8 mouse cellular contexts compared by ENCODE assay signal in the genomic region with DNA sequence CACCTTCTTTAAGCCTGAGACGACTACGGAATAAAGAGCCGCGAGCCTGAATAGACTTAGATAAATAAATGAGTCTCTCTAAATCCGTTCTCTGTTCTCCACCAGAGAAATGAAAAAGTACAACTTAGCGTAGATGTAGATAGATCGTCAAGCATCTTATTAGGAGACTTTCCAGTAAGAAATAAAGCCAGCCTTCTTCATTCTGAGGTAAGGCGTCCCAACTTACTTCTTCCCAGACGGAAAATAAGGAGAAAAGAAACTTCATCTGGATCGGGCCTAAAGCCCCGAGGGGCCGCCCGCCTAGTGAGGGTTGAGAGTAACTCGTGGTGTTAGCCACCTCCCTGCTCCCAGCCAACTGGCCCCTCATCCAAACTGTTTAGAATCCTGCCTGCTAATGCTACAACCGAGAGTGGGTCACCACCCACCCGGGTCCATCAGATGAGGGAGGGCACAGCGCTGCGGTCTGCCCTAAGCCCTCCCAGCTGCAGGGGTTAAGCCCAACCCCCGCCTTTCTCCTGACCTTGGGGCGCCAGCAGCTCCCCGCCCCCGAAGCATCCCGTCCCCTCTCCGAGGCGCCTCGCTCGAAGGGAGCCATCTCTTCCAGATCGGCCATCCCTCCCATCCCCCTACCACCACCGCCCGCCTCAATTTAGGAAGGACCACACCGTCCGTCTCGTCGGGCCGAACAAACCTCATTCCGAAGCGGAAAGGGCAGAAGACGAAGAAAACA. TPM values are rescaled to one million over a fixed set of nuclear protein-coding genes. Genes with fewer than 3 reads are reported as not detected.
DNase-seq lines count a peak whose midpoint lies in the region; ATAC-seq and TF ChIP-seq lines count a peak whose summit lies in the region.

No protein-coding gene starts in this region.

- TF ChIP-seq EP300 in lung, postnatal 0 days (IDR thresholded peaks at IDR 0.05), result no peak

- peaks cover 88% of the 10 kb centered on the region for H3K79me2 ChIP-seq in C2C12 (ENCODE audit: control insufficient read depth, insufficient read depth)

- peaks cover 26% of the 10 kb centered on the region for H3K4me1 ChIP-seq in embryonic facial prominence, embryonic 12.5 days
- peaks cover 36% of the 10 kb centered on the region for H3K4me1 ChIP-seq in heart, embryonic 11.5 days (ENCODE audit: control insufficient read depth, insufficient read depth, low read length)
- peaks cover 38% of the 10 kb centered on the region for H3K4me1 ChIP-seq in kidney, embryonic 14.5 days (ENCODE audit: control insufficient read depth, insufficient read depth, low read length)
- H3K4me1 ChIP-seq in lung, postnatal 0 days (ENCODE audit: insufficient read depth, low read depth, low read length), result peaks cover 12% of the 10 kb centered on the region; the same call in 1 of the 2 replicates

- no peak for TF ChIP-seq CTCF in C2C12 (IDR thresholded peaks at IDR 0.05; ENCODE audit: control insufficient read depth, insufficient read depth, insufficient read length)
- no peak for TF ChIP-seq CTCF in lung, postnatal 0 days (IDR thresholded peaks at IDR 0.05)

- DNase-seq in adrenal gland, adult (ENCODE audit: inconsistent age in 2 of 2, low spot score in 1 of 2), result peak; percentile 84 to 91
- peak; percentile 74 for DNase-seq in lung, postnatal 0 days (ENCODE audit: low spot score)
- DNase-seq in ovary, postnatal 10 days (ENCODE audit: low spot score), result peak; percentile 19
- peak; percentile 80 for DNase-seq in thymus, postnatal 14 days

- WGBS in embryonic facial prominence, embryonic 12.5 days, result 2% methylated on average over 38 of the region's 38 CpGs
- 3% methylated on average over 38 of the region's 38 CpGs for WGBS in heart, embryonic 11.5 days (ENCODE audit: insufficient replicate concordance)
- WGBS in kidney, embryonic 14.5 days, result 2% methylated on average over 38 of the region's 38 CpGs
- 6% methylated on average over 35 of the region's 38 CpGs for WGBS in lung, postnatal 0 days

- H3K27me3 ChIP-seq in C2C12 (ENCODE audit: control insufficient read depth, insufficient read depth, insufficient read length), result no peaks in the 10 kb centered on the region
- no peaks in the 10 kb centered on the region for H3K27me3 ChIP-seq in embryonic facial prominence, embryonic 12.5 days
- no peaks in the 10 kb centered on the region for H3K27me3 ChIP-seq in heart, embryonic 11.5 days (ENCODE audit: control insufficient read depth, insufficient read depth, low read length)
- H3K27me3 ChIP-seq in kidney, embryonic 14.5 days (ENCODE audit: control insufficient read depth, insufficient read depth, low read length), result no peaks in the 10 kb centered on the region
- no peaks in the 10 kb centered on the region for H3K27me3 ChIP-seq in lung, postnatal 0 days (replicated peaks; ENCODE audit: insufficient read depth, low read length)

- H3K79me3 ChIP-seq in C2C12 (ENCODE audit: low read depth), result peaks cover 76% of the 10 kb centered on the region

- H3K9ac ChIP-seq in embryonic facial prominence, embryonic 12.5 days, result peak overlapping the region; percentile 93
- peak overlapping the region; percentile 89 for H3K9ac ChIP-seq in heart, embryonic 11.5 days (ENCODE audit: low read depth, low read length)
- peak overlapping the region; percentile 94 for H3K9ac ChIP-seq in kidney, embryonic 14.5 days (ENCODE audit: low read depth, low read length)
- peak overlapping the region; percentile 83 for H3K9ac ChIP-seq in lung, postnatal 0 days (replicated peaks; ENCODE audit: low read depth)

- H3K4me3 ChIP-seq in C2C12 (ENCODE audit: insufficient read depth, poor library complexity, severe bottlenecking), result peak overlapping the region; percentile 98
- peak overlapping the region; percentile 99 for H3K4me3 ChIP-seq in embryonic facial prominence, embryonic 12.5 days
- peak overlapping the region; percentile 85 for H3K4me3 ChIP-seq in heart, embryonic 11.5 days (ENCODE audit: low read depth, low read length)
- peak overlapping the region; percentile 96 for H3K4me3 ChIP-seq in kidney, embryonic 14.5 days (ENCODE audit: low read length)
- H3K4me3 ChIP-seq in lung, postnatal 0 days (ENCODE audit: low read depth, low read length), result peak overlapping the region; percentile 97

- ATAC-seq in embryonic facial prominence, embryonic 12.5 days (ENCODE audit: insufficient number of reproducible peaks, insufficient read depth, low FRiP score, low TSS enrichment), result peak; percentile 48
- peak; percentile 62 for ATAC-seq in heart, embryonic 11.5 days (replicated peaks; ENCODE audit: insufficient number of reproducible peaks, low FRiP score, low TSS enrichment)
- ATAC-seq in kidney, embryonic 14.5 days (ENCODE audit: low FRiP score, low TSS enrichment), result peak; percentile 53
- peak; percentile 46 for ATAC-seq in lung, postnatal 0 days

- no peaks in the 10 kb centered on the region for H3K9me3 ChIP-seq in embryonic facial prominence, embryonic 12.5 days
- H3K9me3 ChIP-seq in heart, embryonic 11.5 days (replicated peaks; ENCODE audit: control insufficient read depth, low read length), result no peaks in the 10 kb centered on the region
- no peaks in the 10 kb centered on the region for H3K9me3 ChIP-seq in kidney, embryonic 14.5 days (ENCODE audit: control insufficient read depth, low read length)
- no peaks in the 10 kb centered on the region for H3K9me3 ChIP-seq in lung, postnatal 0 days (ENCODE audit: low read length)

- H3K27ac ChIP-seq in embryonic facial prominence, embryonic 12.5 days, result peak overlapping the region; percentile 97
- peak overlapping the region; percentile 98 for H3K27ac ChIP-seq in heart, embryonic 11.5 days (ENCODE audit: low read depth, low read length)
- H3K27ac ChIP-seq in kidney, embryonic 14.5 days (ENCODE audit: low read depth, low read length), result peak overlapping the region; percentile 98
- H3K27ac ChIP-seq in lung, postnatal 0 days (ENCODE audit: low read length), result peak overlapping the region; percentile 98

- H3K36me3 ChIP-seq in C2C12 (ENCODE audit: control insufficient read depth, insufficient read depth), result peaks cover 23% of the 10 kb centered on the region
- peaks cover 4% of the 10 kb centered on the region; the same call in 1 of the 2 replicates for H3K36me3 ChIP-seq in embryonic facial prominence, embryonic 12.5 days
- H3K36me3 ChIP-seq in heart, embryonic 11.5 days (ENCODE audit: control insufficient read depth, insufficient read depth, low read length), result peaks cover 5% of the 10 kb centered on the region
- H3K36me3 ChIP-seq in kidney, embryonic 14.5 days (ENCODE audit: control insufficient read depth, insufficient read depth, low read length), result peaks cover 6% of the 10 kb centered on the region
- H3K36me3 ChIP-seq in lung, postnatal 0 days (ENCODE audit: insufficient read depth, low read length), result no peaks in the 10 kb centered on the region

- peak overlapping the region; percentile 81 for H3K4me2 ChIP-seq in embryonic facial prominence, embryonic 12.5 days (replicated peaks)
- H3K4me2 ChIP-seq in heart, embryonic 11.5 days, result peak overlapping the region; percentile 76
- H3K4me2 ChIP-seq in kidney, embryonic 14.5 days (replicated peaks; ENCODE audit: low read depth, low read length), result peak overlapping the region; percentile 83
- H3K4me2 ChIP-seq in lung, postnatal 0 days (replicated peaks; ENCODE audit: low read depth, low read length), result peak overlapping the region; percentile 85

- peak overlapping the region; percentile 97 for H3ac ChIP-seq in C2C12 (ENCODE audit: control insufficient read depth, insufficient read length, low read depth)

TF ChIP-seq in C2C12, 6 proteins besides CTCF, POLR2A, EP300 and RAD21 (continues in another document):
- no peak for TF ChIP-seq USF1 (IDR thresholded peaks at IDR 0.05; ENCODE audit: low read depth)
- TF ChIP-seq CEBPB (IDR thresholded peaks at IDR 0.05; ENCODE audit: low read depth), result no peak
- TF ChIP-seq MAX (IDR thresholded peaks at IDR 0.05), result no peak
- no peak for TF ChIP-seq FOSL1 (IDR thresholded peaks at IDR 0.05; ENCODE audit: insufficient read depth, low read length, poor library complexity, severe bottlenecking)

RNA-seq across cellular contexts. Expression of a gene that starts 0.9 kb away (rescaled TPM):
- polyA plus RNA-seq in C2C12 (2012; fragmentation: generic; extraction: Trizol), result 40.1 TPM
- polyA plus RNA-seq in embryonic facial prominence, embryonic 12.5 days (2016; fragmentation: Nextera tagmentation; extraction: Ambion mirVana), result 52.6 TPM in 2 replicates
- polyA plus RNA-seq in heart, embryonic 11.5 days (2014; fragmentation: Nextera tagmentation; extraction: Ambion mirVana), result 53.1 and 54.7 TPM in 2 replicates
- 49.7 and 49.8 TPM in 2 replicates for polyA plus RNA-seq in kidney, embryonic 14.5 days (2014; fragmentation: Nextera tagmentation; extraction: Ambion mirVana)
- polyA plus RNA-seq in lung, postnatal 0 days (2015; fragmentation: Nextera tagmentation; extraction: Ambion mirVana), result 41.3 and 44.1 TPM in 2 replicates

RNA-seq across cellular contexts. Expression of a gene that starts 1.1 kb away (rescaled TPM):
- polyA plus RNA-seq in C2C12 (2012; fragmentation: generic; extraction: Trizol), result 11.7 TPM
- polyA plus RNA-seq in embryonic facial prominence, embryonic 12.5 days (2016; fragmentation: Nextera tagmentation; extraction: Ambion mirVana), result 24.5 and 26.5 TPM in 2 replicates
- polyA plus RNA-seq in heart, embryonic 11.5 days (2014; fragmentation: Nextera tagmentation; extraction: Ambion mirVana), result 18.1 and 18.7 TPM in 2 replicates
- 20.5 and 29.7 TPM in 2 replicates for polyA plus RNA-seq in kidney, embryonic 14.5 days (2014; fragmentation: Nextera tagmentation; extraction: Ambion mirVana)
- 10.3 and 11.9 TPM in 2 replicates for polyA plus RNA-seq in lung, postnatal 0 days (2015; fragmentation: Nextera tagmentation; extraction: Ambion mirVana)

RNA-seq across cellular contexts. Expression of a gene that starts 26.8 kb away (rescaled TPM):
- not detected for polyA plus RNA-seq in C2C12 (2012; fragmentation: generic; extraction: Trizol)
- 0.37 TPM in 1 of 2 replicates, not detected in the other for polyA plus RNA-seq in embryonic facial prominence, embryonic 12.5 days (2016; fragmentation: Nextera tagmentation; extraction: Ambion mirVana)
- 0.23 and 0.30 TPM in 2 replicates for polyA plus RNA-seq in heart, embryonic 11.5 days (2014; fragmentation: Nextera tagmentation; extraction: Ambion mirVana)
- polyA plus RNA-seq in kidney, embryonic 14.5 days (2014; fragmentation: Nextera tagmentation; extraction: Ambion mirVana), result 0.90 and 1.4 TPM in 2 replicates
- polyA plus RNA-seq in lung, postnatal 0 days (2015; fragmentation: Nextera tagmentation; extraction: Ambion mirVana), result 0.17 and 0.25 TPM in 2 replicates

RNA-seq across cellular contexts. Expression of a gene that starts 33.2 kb away (rescaled TPM):
- 10.0 TPM for polyA plus RNA-seq in C2C12 (2012; fragmentation: generic; extraction: Trizol)
- 21.4 TPM in 2 replicates for polyA plus RNA-seq in embryonic facial prominence, embryonic 12.5 days (2016; fragmentation: Nextera tagmentation; extraction: Ambion mirVana)
- polyA plus RNA-seq in heart, embryonic 11.5 days (2014; fragmentation: Nextera tagmentation; extraction: Ambion mirVana), result 17.1 and 18.7 TPM in 2 replicates
- polyA plus RNA-seq in kidney, embryonic 14.5 days (2014; fragmentation: Nextera tagmentation; extraction: Ambion mirVana), result 11.3 and 16.4 TPM in 2 replicates
- 14.3 and 15.1 TPM in 2 replicates for polyA plus RNA-seq in lung, postnatal 0 days (2015; fragmentation: Nextera tagmentation; extraction: Ambion mirVana)

RNA-seq across cellular contexts. Expression of a gene that starts 34.1 kb away (rescaled TPM):
- polyA plus RNA-seq in C2C12 (2012; fragmentation: generic; extraction: Trizol), result 21.2 TPM
- polyA plus RNA-seq in embryonic facial prominence, embryonic 12.5 days (2016; fragmentation: Nextera tagmentation; extraction: Ambion mirVana), result 28.9 and 31.1 TPM in 2 replicates
- 19.2 and 19.4 TPM in 2 replicates for polyA plus RNA-seq in heart, embryonic 11.5 days (2014; fragmentation: Nextera tagmentation; extraction: Ambion mirVana)
- 16.6 and 29.3 TPM in 2 replicates for polyA plus RNA-seq in kidney, embryonic 14.5 days (2014; fragmentation: Nextera tagmentation; extraction: Ambion mirVana)
- 18.6 and 19.0 TPM in 2 replicates for polyA plus RNA-seq in lung, postnatal 0 days (2015; fragmentation: Nextera tagmentation; extraction: Ambion mirVana)

Comparison
In these comparisons a context has a peak if more than half of its experiments do, and no peak if none do; other contexts are left out.
1. Peak in every context shown above with its lines: DNase-seq, ATAC-seq, H3K4me3 ChIP-seq and H3K27ac ChIP-seq.
2. DNase-seq: peak in every context shown above with its lines; median percentile 88 in adrenal gland, adult; 80 in thymus, postnatal 14 days; 74 in lung, postnatal 0 days; 19 in ovary, postnatal 10 days.